Mouse (Mus musculus): Measurements from ENCODE around the gene Slc9a8.

DNA sequence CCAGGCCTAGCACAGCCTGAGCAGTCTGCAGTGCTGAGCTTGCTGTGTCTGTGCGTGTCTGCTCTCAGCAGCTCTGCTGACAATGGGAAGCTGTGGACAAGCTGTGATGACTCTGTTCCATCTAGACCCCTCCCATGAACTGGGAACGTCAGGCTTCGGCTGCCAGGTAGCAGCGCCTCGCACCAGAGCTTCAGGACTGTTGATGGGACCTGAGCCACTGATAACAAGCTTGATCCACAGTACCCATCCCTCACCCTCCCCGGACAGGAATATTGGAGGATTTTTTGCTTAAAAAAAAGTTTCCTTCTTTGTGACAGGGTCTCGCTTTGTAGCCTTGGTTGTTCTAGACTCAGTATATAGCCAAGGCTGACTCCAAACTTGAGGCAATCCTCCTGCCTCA is 25.7 kb downstream of the Slc9a8 start:
- TF ChIP-seq CTCF (IDR thresholded peaks at IDR 0.05) (no peak), EP300 (IDR thresholded peaks at IDR 0.05; ENCODE audit: insufficient read depth, low read depth, low read length) (no peak), POLR2A (IDR thresholded peaks at IDR 0.05; ENCODE audit: insufficient read depth, low read depth, low read length) (no peak)

Data from heart, adult 2 months (tissue).